Mouse (Mus musculus) heart, postnatal 0 days (tissue): ENCODE measurements around the gene Ldlrad3.

Experiments
- CTCF ChIP-seq: IDR thresholded peaks from 2 replicates; pipeline ENCODE4 v1.5.1; 2016; ENCODE audit warnings: antibody characterized with exemption, control low read depth, low read depth
- EP300 ChIP-seq: IDR thresholded peaks from 2 replicates; pipeline ENCODE4 v1.6.1; 2016; ENCODE audit warnings: antibody characterized with exemption, low read depth

GRCm38 (mm10) chr2:101909326-101910080, 276.7 kb downstream of the Ldlrad3 start:
- TF ChIP-seq CTCF = no peak
- TF ChIP-seq EP300 = no peak
